Mouse (Mus musculus) heart, embryonic 11.5 days (tissue): ENCODE measurements at regions not wholly inside any gene's neighbourhood (a gene's known extent, or its start where the extent isn't known, plus 50 kb on each side); places are given as distances from the start of the nearest gene placed in this dataset.
A peak's percentile ranks its signal among the peaks of the same experiment; 100 is the strongest.

ENCODE experiments used
- ATAC-seq: fragments of 200-750 bp; cut with Nextera tagmentation; replicated peaks from 2 replicates; pipeline ENCODE4 v1.8.0; 2017; ENCODE audit warnings: moderate library complexity; ENCODE audit not compliant: insufficient number of reproducible peaks, low FRiP score, low TSS enrichment
- H3K27ac ChIP-seq: fragments of 300-500 bp; sonication (generic); 2 replicates; pipeline ENCODE4 v1.5.1; 2014; ENCODE audit warnings: mild to moderate bottlenecking, low read depth, low read length
- H3K27me3 ChIP-seq: fragments of 300-500 bp; sonication (generic); 2 replicates; pipeline ENCODE4 v1.6.1; 2014; ENCODE audit warnings: mild to moderate bottlenecking, low read length, mixed read lengths; ENCODE audit not compliant: control insufficient read depth, insufficient read depth
- H3K36me3 ChIP-seq: fragments of 300-500 bp; sonication (generic); 2 replicates; pipeline ENCODE4 v1.6.1; 2014; ENCODE audit warnings: mild to moderate bottlenecking, low read length, moderate library complexity, mixed read lengths; ENCODE audit not compliant: control insufficient read depth, insufficient read depth
- H3K4me1 ChIP-seq: fragments of 300-500 bp; sonication (generic); 2 replicates; pipeline ENCODE4 v1.6.1; 2014; ENCODE audit warnings: low read length; ENCODE audit not compliant: control insufficient read depth, insufficient read depth
- H3K4me2 ChIP-seq: fragments of 300-500 bp; sonication (generic); 2 replicates; pipeline ENCODE4 v1.6.1; 2014; ENCODE audit warnings: mild to moderate bottlenecking, moderate library complexity
- H3K4me3 ChIP-seq: fragments of 300-500 bp; sonication (generic); 2 replicates; pipeline ENCODE4 v1.5.1; 2014; ENCODE audit warnings: low read depth, low read length
- H3K9ac ChIP-seq: fragments of 300-500 bp; sonication (generic); 2 replicates; pipeline ENCODE4 v1.6.1; 2014; ENCODE audit warnings: mild to moderate bottlenecking, low read depth, low read length, moderate library complexity
- H3K9me3 ChIP-seq: fragments of 300-500 bp; sonication (generic); replicated peaks from 2 replicates; pipeline ENCODE4 v1.6.1; 2016; ENCODE audit warnings: low read length; ENCODE audit not compliant: control insufficient read depth
- WGBS: fragments of 180-500 bp; shearing (Covaris S2); extraction: QIAGEN DNeasy Blood & Tissue Kit; methylation state at CpG from one replicate; pipeline ENCODE4 v1.1.7; 2014; ENCODE audit not compliant: insufficient replicate concordance; 5-methylcytosine and 5-hydroxymethylcytosine counted together

DNA sequence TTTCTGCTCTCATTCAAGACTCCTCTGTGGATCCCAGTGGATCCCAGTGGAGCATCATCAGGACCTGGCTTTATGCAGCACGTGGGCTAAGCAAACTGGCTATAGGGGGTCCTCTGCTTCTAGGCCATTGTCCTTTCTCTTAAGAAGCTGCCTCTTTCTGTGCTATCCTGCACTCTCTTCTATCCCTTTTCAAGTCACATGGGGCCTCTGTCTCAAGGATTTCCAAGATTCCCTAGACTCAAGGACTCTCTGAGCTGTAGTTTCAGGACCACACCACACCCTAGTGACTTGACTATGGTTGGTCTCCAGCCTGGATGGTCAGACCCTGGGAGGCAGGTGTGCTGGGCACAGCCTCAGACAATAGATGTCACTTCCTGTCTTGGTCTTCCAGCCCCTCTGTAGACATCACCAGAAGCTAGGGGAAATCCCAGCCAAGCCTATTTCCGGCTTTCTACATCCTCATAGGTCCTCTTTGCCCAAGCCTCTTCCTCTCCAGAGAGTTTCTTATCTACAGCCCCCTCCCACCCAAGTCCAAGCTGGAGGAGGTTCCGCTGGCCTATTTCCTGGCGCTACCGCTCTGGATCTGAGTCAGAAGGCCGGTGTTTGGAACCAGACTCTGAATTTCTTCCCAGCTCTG lies 78.6 kb upstream of the Mef2a start:
- peaks cover 3% of the 10 kb centered on the region; the same call in 1 of the 2 replicates for H3K9me3 ChIP-seq
- peaks cover 10% of the 10 kb centered on the region for H3K4me1 ChIP-seq
- no peak; the same call in 1 of the 2 replicates for ATAC-seq
- no peaks in the 10 kb centered on the region for H3K36me3 ChIP-seq
- 56% methylated on average over 6 of the region's 6 CpGs for WGBS
- H3K27ac ChIP-seq: peak overlapping the region; percentile 62
- no peak overlapping the region for H3K9ac ChIP-seq
- no peaks in the 10 kb centered on the region for H3K27me3 ChIP-seq
- no peak overlapping the region for H3K4me3 ChIP-seq
- H3K4me2 ChIP-seq: no peak overlapping the region

- no peak overlapping the region; the same call in 1 of the 2 replicates for H3K4me2 ChIP-seq
- no peak for ATAC-seq
- peaks cover 3% of the 10 kb centered on the region; the same call in 1 of the 2 replicates for H3K9me3 ChIP-seq
- no peaks in the 10 kb centered on the region for H3K36me3 ChIP-seq
- peak overlapping the region; percentile 44; the same call in 1 of the 2 replicates for H3K9ac ChIP-seq
- peaks cover 42% of the 10 kb centered on the region for H3K4me1 ChIP-seq
- peak overlapping the region; percentile 75; the same call in 1 of the 2 replicates for H3K27ac ChIP-seq
- no peak overlapping the region for H3K4me3 ChIP-seq
- 27% methylated on average over 9 of the region's 9 CpGs for WGBS
- H3K27me3 ChIP-seq: no peaks in the 10 kb centered on the region
Measured at GRCm38 (mm10) chr7:67446606-67447005, 73.9 kb upstream of the Mef2a start.

- no peaks in the 10 kb centered on the region for H3K27me3 ChIP-seq
- H3K9me3 ChIP-seq: peaks cover under 1% of the 10 kb centered on the region; the same call in 1 of the 2 replicates
- 19% methylated on average over 12 of the region's 12 CpGs for WGBS
- peak overlapping the region; percentile 18; the same call in 1 of the 2 replicates for H3K4me2 ChIP-seq
- peak overlapping the region; percentile 75 for H3K27ac ChIP-seq
- H3K9ac ChIP-seq: peak overlapping the region; percentile 59
- H3K36me3 ChIP-seq: no peaks in the 10 kb centered on the region
- peaks cover 42% of the 10 kb centered on the region for H3K4me1 ChIP-seq
- H3K4me3 ChIP-seq: no peak overlapping the region
- no peak for ATAC-seq
Measured at GRCm38 (mm10) chr7:67445203-67446041, 72.8 kb upstream of the Mef2a start.

DNA sequence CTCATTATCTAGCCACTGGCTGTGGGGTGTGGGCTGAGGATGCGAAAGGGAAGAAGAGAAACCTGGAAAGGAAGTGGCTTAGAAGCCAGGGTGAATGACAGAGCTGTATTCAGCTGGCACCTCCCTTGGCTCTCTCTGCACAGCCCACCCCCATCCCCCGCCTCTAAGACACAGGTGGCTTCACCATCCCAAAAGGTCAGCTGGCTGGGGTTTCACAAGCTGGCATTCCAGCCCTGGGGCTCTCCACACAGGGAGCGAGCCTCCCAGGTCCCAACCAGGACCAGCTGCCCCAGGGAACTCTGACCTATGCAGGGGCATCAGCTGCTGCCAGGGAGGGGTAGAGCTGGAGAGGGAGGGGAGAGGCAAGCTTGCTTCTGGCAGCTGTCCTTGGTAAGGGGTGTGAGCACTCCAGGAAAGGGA lies 71.9 kb upstream of the Mef2a start:
- 73% methylated on average over 3 of the region's 3 CpGs for WGBS
- no peaks in the 10 kb centered on the region for H3K36me3 ChIP-seq
- H3K9me3 ChIP-seq: no peaks in the 10 kb centered on the region
- no peak overlapping the region for H3K4me2 ChIP-seq
- no peak overlapping the region for H3K4me3 ChIP-seq
- no peak overlapping the region for H3K9ac ChIP-seq
- no peak overlapping the region for H3K27ac ChIP-seq
- no peak; the same call in 1 of the 2 replicates for ATAC-seq
- no peaks in the 10 kb centered on the region for H3K27me3 ChIP-seq
- peaks cover 42% of the 10 kb centered on the region for H3K4me1 ChIP-seq

GRCm38 (mm10) chr7:67443666-67444065 lies 71.0 kb upstream of the Mef2a start:
- Histone ChIP-seq H3K4me2 (no peak overlapping the region), H3K9me3 (no peaks in the 10 kb centered on the region), H3K27ac (no peak overlapping the region), H3K4me3 (no peak overlapping the region), H3K9ac (no peak overlapping the region), H3K36me3 (no peaks in the 10 kb centered on the region), H3K27me3 (no peaks in the 10 kb centered on the region), H3K4me1 (peaks cover 42% of the 10 kb centered on the region)
- ATAC-seq: no peak
- WGBS: 75% methylated on average over 3 of the region's 3 CpGs

DNA sequence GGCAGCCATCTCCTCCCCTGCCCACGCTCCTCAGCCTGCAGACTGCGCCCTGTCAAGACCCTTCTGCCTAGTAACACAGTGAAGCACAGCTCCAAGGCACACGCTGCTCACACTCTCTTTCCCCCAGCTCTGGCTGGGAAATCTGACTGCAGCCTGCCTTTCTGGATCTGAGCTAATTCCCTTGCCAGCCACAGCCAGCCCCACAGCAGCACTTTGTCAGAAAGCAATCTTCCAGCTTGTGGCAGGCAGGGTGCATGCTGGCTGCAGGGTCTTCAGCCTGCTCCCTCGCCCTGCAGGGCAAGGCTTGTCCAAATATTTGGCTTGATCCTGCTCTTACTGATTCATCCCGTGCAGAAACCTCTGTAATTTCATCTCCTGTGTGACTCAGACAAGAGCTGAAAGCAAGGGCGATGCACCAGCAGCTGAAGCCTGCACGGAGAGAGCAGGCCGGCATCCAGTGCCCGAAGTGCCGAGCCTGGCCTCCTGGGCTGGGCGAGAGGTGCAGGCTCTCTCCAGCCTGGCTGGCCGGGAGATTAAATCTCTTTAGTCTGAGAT lies 70.4 kb upstream of the Mef2a start:
- Histone ChIP-seq H3K4me3 (no peak overlapping the region), H3K9ac (peak overlapping the region; percentile 54), H3K4me2 (peak overlapping the region; percentile 42), H3K27ac (peak overlapping the region; percentile 43), H3K36me3 (no peaks in the 10 kb centered on the region), H3K9me3 (no peaks in the 10 kb centered on the region), H3K27me3 (no peaks in the 10 kb centered on the region), H3K4me1 (peaks cover 42% of the 10 kb centered on the region)
- WGBS: 38% methylated on average over 12 of the region's 12 CpGs
- ATAC-seq: no peak; the same call in 1 of the 2 replicates

- no peak for ATAC-seq
- no peak overlapping the region for H3K9ac ChIP-seq
- no peak overlapping the region for H3K27ac ChIP-seq
- peaks cover 46% of the 10 kb centered on the region for H3K4me1 ChIP-seq
- WGBS: 71% methylated on average over 7 of the region's 7 CpGs
- H3K9me3 ChIP-seq: no peaks in the 10 kb centered on the region
- H3K4me2 ChIP-seq: no peak overlapping the region
- H3K27me3 ChIP-seq: no peaks in the 10 kb centered on the region
- H3K36me3 ChIP-seq: no peaks in the 10 kb centered on the region
- H3K4me3 ChIP-seq: no peak overlapping the region
Measured at GRCm38 (mm10) chr7:67442284-67442683, 69.6 kb upstream of the Mef2a start.

DNA sequence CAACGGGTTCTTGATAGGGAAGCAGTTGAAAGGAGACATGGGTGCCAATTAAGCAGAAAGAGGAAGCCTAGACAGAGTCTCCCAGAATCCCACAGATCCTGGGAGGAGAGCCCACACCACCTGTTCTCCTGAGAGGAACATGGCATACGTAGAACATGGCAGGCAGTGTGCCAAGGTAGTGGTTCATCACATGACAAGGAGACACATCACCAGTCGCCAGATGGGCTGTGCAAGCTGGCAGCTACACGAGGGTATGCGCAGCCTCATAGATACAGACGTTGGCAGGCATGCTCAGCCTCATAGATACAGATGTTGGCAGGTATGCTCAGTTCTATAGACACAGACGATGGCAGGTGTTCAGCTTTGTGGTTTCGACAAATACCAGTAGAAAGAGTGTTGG lies 68.1 kb upstream of the Mef2a start:
- Histone ChIP-seq H3K4me3 (no peak overlapping the region), H3K36me3 (no peaks in the 10 kb centered on the region), H3K27me3 (no peaks in the 10 kb centered on the region), H3K9ac (no peak overlapping the region), H3K4me2 (no peak overlapping the region), H3K27ac (no peak overlapping the region), H3K9me3 (no peaks in the 10 kb centered on the region), H3K4me1 (peaks cover 43% of the 10 kb centered on the region)
- 85% methylated on average over 8 of the region's 8 CpGs for WGBS
- ATAC-seq: no peak
